Mouse (Mus musculus): Measurements from ENCODE around the gene Zfp639. TPM values are rescaled to one million over a fixed set of nuclear protein-coding genes. Genes with fewer than 3 reads are reported as not detected.

Gene Zfp639
- 14.5 and 18.5 TPM in 2 replicates for polyA plus RNA-seq (2012; rRNA removed)
- polyA plus RNA-seq (2014; fragmentation: Nextera tagmentation; extraction: Ambion mirVana), result 18.8 and 20.4 TPM in 2 replicates

GRCm38 (mm10) chr3:32509496-32510374, at the start of gene Zfp639:
TSS of gene Zfp639 (plus strand) at chr3:32510259.
- peak within 1 kb of the TSS; percentile 86 to 90 for H3K4me3 ChIP-seq (ENCODE audit: insufficient read depth in 1 of 2, low read depth in 2 of 2, low read length in 2 of 2)
- TF ChIP-seq EP300 (IDR thresholded peaks at IDR 0.05; ENCODE audit: low read depth) (no peak), CTCF (IDR thresholded peaks at IDR 0.05; ENCODE audit: low read depth) (no peak)
- ATAC-seq (ENCODE audit: insufficient read depth), result peak; percentile 57
- H3K9ac ChIP-seq (replicated peaks), result peak within 1 kb of the TSS; percentile 90
- 13% methylated on average over 24 of the region's 24 CpGs for WGBS (ENCODE audit: insufficient replicate concordance)
- H3K9me3 ChIP-seq (ENCODE audit: control insufficient read depth, low read length), result no peaks in the 10 kb centered on the region
- H3K27me3 ChIP-seq (ENCODE audit: control insufficient read depth, insufficient read depth, low read length), result no peaks in the 10 kb centered on the region
- H3K4me1 ChIP-seq (replicated peaks; ENCODE audit: control insufficient read depth in 2 of 2, insufficient read depth in 2 of 2, low read length in 1 of 2), result peaks cover 24 to 28% of the 10 kb centered on the region in 2 experiments
- peak within 1 kb of the TSS; percentile 70 for H3K27ac ChIP-seq
- no peak for DNase-seq (ENCODE audit: low read depth in 3 of 3, low spot score in 3 of 3)
- peak within 1 kb of the TSS; percentile 89 for H3K4me2 ChIP-seq (ENCODE audit: low read depth)
- H3K36me3 ChIP-seq (replicated peaks; ENCODE audit: control insufficient read depth, insufficient read depth, low read depth), result no peaks in the 10 kb centered on the region; the same call in 1 of the 2 replicates

DNA sequence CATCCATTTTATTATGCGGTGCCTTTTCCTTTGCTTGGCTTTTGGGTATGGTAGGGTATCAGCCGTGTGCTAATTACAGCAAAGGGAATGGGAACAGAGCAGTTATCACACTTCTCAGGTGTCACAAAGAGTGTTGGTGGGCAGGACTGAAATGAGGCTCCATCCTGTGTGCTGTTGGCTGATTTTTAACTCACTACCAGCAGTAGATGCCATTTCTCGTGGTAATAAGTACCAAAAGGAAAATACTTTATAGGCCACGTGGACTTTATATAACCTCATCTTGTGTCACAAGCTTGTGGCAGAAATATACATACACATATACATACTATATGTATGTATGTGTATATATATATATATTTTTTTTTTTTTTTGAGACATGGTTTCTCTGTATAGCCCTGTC, 42.7 kb upstream of the Zfp639 start:
- Histone ChIP-seq H3K4me1 (replicated peaks; ENCODE audit: control insufficient read depth in 2 of 2, insufficient read depth in 2 of 2, low read length in 1 of 2) (no peaks in the 10 kb centered on the region; a peak in 1 of 4 replicates), H3K4me2 (ENCODE audit: low read depth) (no peak overlapping the region), H3K9ac (replicated peaks) (no peak overlapping the region), H3K36me3 (replicated peaks; ENCODE audit: control insufficient read depth, insufficient read depth, low read depth) (peaks cover 4% of the 10 kb centered on the region), H3K27ac (no peak overlapping the region), H3K9me3 (ENCODE audit: control insufficient read depth, low read length) (no peaks in the 10 kb centered on the region), H3K4me3 (ENCODE audit: insufficient read depth in 1 of 2, low read depth in 2 of 2, low read length in 2 of 2) (no peak overlapping the region), H3K27me3 (ENCODE audit: control insufficient read depth, insufficient read depth, low read length) (no peaks in the 10 kb centered on the region)
- ATAC-seq (ENCODE audit: insufficient read depth) (no peak), DNase-seq (ENCODE audit: low read depth in 3 of 3, low spot score in 3 of 3) (no peak)
- 77% methylated on average over 4 of the region's 4 CpGs for WGBS (ENCODE audit: insufficient replicate concordance)
- TF ChIP-seq CTCF (IDR thresholded peaks at IDR 0.05; ENCODE audit: low read depth), result no peak
- TF ChIP-seq EP300 (IDR thresholded peaks at IDR 0.05; ENCODE audit: low read depth), result no peak

DNA sequence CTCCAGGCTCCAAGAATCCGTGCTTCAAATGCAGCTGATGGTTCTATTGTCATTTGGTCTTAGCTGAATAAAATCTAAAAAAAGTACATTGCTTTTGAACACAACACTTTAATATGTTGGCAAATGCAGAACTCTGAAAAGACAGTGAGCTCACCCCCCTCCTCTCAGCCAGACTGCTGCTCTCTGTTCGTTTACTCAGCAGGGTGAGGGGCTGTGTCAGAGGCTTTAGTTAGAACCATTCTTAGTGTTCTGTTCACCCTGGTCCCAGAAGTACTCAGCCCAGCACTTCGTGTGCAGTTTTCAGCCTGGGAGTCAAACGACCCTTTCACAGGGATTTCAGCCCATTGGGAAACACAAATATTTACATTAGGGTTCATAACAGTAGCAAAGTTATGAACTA, 41.6 kb upstream of the Zfp639 start:
- Histone ChIP-seq H3K4me1 (replicated peaks; ENCODE audit: control insufficient read depth in 2 of 2, insufficient read depth in 2 of 2, low read length in 1 of 2) (no peaks in the 10 kb centered on the region; a peak in 1 of 4 replicates), H3K9me3 (ENCODE audit: control insufficient read depth, low read length) (no peaks in the 10 kb centered on the region), H3K36me3 (replicated peaks; ENCODE audit: control insufficient read depth, insufficient read depth, low read depth) (peaks cover 4% of the 10 kb centered on the region), H3K4me2 (ENCODE audit: low read depth) (no peak overlapping the region), H3K27me3 (ENCODE audit: control insufficient read depth, insufficient read depth, low read length) (no peaks in the 10 kb centered on the region), H3K4me3 (ENCODE audit: insufficient read depth in 1 of 2, low read depth in 2 of 2, low read length in 2 of 2) (no peak overlapping the region), H3K9ac (replicated peaks) (no peak overlapping the region), H3K27ac (no peak overlapping the region)
- no peak for DNase-seq (ENCODE audit: low read depth in 3 of 3, low spot score in 3 of 3)
- TF ChIP-seq CTCF (IDR thresholded peaks at IDR 0.05; ENCODE audit: low read depth) (no peak), EP300 (IDR thresholded peaks at IDR 0.05; ENCODE audit: low read depth) (no peak)
- WGBS (ENCODE audit: insufficient replicate concordance), result 59% methylated on average over 4 of the region's 4 CpGs
- ATAC-seq (ENCODE audit: insufficient read depth), result no peak

DNA sequence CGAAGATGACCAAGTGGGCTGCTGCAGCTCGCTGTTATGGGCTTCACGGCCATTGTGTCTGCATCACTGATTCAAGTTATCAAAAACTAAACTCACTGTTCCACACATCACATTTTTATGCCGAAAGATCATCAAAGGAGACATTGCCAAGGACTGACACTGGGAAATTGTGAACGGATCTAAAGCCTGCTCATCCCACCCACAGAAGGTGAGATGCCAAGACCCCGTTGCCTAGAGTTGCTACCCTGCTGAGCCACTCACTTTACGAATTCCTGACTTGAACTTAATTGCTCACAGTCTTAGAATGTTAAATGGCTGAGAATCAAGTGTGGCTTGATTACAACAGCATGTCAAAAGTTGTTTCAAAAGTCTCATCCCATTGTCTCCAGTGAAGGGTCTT, 39.6 kb upstream of the Zfp639 start:
- Histone ChIP-seq H3K27ac (no peak overlapping the region), H3K4me1 (replicated peaks; ENCODE audit: control insufficient read depth in 2 of 2, insufficient read depth in 2 of 2, low read length in 1 of 2) (no peaks in the 10 kb centered on the region; a peak in 1 of 4 replicates), H3K27me3 (ENCODE audit: control insufficient read depth, insufficient read depth, low read length) (no peaks in the 10 kb centered on the region), H3K36me3 (replicated peaks; ENCODE audit: control insufficient read depth, insufficient read depth, low read depth) (no peaks in the 10 kb centered on the region), H3K9ac (replicated peaks) (no peak overlapping the region), H3K4me2 (ENCODE audit: low read depth) (no peak overlapping the region), H3K4me3 (ENCODE audit: insufficient read depth in 1 of 2, low read depth in 2 of 2, low read length in 2 of 2) (no peak overlapping the region), H3K9me3 (ENCODE audit: control insufficient read depth, low read length) (no peaks in the 10 kb centered on the region)
- 70% methylated on average over 7 of the region's 7 CpGs for WGBS (ENCODE audit: insufficient replicate concordance)
- no peak for TF ChIP-seq EP300 (IDR thresholded peaks at IDR 0.05; ENCODE audit: low read depth)
- no peak for TF ChIP-seq CTCF (IDR thresholded peaks at IDR 0.05; ENCODE audit: low read depth)
- ATAC-seq (ENCODE audit: insufficient read depth) (no peak), DNase-seq (ENCODE audit: low read depth in 3 of 3, low spot score in 3 of 3) (no peak)

DNA sequence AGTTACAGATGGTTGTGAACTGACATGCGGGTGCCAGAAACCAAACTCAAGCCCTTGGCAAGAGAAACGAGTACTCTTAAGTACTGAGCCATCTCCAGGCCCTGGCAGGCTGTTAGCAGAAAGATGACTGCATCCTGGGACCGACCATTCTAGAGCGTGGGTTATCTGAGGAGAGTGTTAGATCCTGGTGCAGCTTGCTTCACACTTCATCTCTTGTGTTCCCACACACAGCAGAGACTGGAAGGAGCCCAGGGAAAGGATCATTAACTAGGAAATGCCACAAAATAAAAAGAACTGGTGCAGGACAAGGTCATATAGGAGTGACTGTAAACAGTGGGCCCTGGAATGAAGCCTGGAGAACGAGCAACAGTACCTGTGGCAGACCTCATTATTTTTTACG, 39.0 kb upstream of the Zfp639 start:
- Histone ChIP-seq H3K4me3 (ENCODE audit: insufficient read depth in 1 of 2, low read depth in 2 of 2, low read length in 2 of 2) (no peak overlapping the region), H3K4me2 (ENCODE audit: low read depth) (no peak overlapping the region), H3K9me3 (ENCODE audit: control insufficient read depth, low read length) (no peaks in the 10 kb centered on the region), H3K27ac (no peak overlapping the region), H3K4me1 (replicated peaks; ENCODE audit: control insufficient read depth in 2 of 2, insufficient read depth in 2 of 2, low read length in 1 of 2) (no peaks in the 10 kb centered on the region; a peak in 1 of 4 replicates), H3K27me3 (ENCODE audit: control insufficient read depth, insufficient read depth, low read length) (no peaks in the 10 kb centered on the region), H3K36me3 (replicated peaks; ENCODE audit: control insufficient read depth, insufficient read depth, low read depth) (no peaks in the 10 kb centered on the region), H3K9ac (replicated peaks) (no peak overlapping the region)
- TF ChIP-seq CTCF (IDR thresholded peaks at IDR 0.05; ENCODE audit: low read depth), result no peak
- no peak for TF ChIP-seq EP300 (IDR thresholded peaks at IDR 0.05; ENCODE audit: low read depth)
- 55% methylated on average over 6 of the region's 6 CpGs for WGBS (ENCODE audit: insufficient replicate concordance)
- no peak for DNase-seq (ENCODE audit: low read depth in 3 of 3, low spot score in 3 of 3)
- ATAC-seq (ENCODE audit: insufficient read depth), result no peak
